Mouse (Mus musculus) T-helper 1 cell (primary cell): ENCODE results near the gene Vwc2l.

ENCODE experiments used
- in situ Hi-C: fragments of 300-600 bp; cut with MboI, MseI; formaldehyde crosslinking; loops from one replicate; pipeline ENCODE4 v1.15.1; 2025; ENCODE audit warnings: high pct_unique_total_duplicates

Vwc2l gene

DNA sequence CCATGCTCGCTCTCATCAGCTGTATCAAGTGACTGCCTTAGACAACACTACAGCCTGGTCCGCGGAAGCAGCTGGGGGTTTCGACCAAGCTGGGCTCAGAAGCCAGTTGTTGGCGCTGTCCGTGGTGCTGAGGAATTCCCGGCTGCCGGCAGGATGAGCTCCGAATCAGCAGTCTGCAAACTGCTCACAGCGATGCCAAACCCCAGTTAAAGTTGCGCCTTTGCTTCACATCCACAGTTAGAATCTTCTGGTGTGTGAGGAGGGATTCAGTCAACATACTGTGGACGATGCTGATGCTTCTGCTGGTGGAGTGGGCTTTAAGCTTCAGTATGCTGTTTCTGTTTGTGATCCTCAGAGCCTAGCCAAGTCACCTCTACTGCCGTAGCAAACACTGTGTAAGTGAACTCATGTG, at the start of gene Vwc2l:
Gene Vwc2l (plus strand): TSS at position 61 of the 412 bp plus-strand sequence.
- in situ Hi-C loops = no loop called here

DNA sequence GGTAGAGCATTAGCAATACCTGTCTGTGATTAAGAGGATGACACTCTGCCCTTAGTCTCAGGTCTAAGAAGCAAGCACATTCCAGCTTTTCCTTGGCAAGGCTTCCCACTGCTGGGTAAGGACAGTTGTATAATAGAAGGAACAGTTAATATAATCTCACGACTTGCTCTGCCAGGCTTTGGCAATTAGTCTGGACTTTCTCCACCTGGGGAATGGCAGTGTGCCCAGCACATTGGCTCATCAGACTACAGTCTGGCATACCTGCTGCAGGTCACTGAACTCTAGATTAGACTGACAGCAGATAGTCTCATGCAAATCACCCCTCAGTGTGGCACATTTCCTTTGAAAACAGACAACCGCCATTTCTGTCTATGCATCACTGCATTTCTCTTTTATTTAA, 33.0 kb upstream of the Vwc2l start:
- in situ Hi-C loops = no loop called here

DNA sequence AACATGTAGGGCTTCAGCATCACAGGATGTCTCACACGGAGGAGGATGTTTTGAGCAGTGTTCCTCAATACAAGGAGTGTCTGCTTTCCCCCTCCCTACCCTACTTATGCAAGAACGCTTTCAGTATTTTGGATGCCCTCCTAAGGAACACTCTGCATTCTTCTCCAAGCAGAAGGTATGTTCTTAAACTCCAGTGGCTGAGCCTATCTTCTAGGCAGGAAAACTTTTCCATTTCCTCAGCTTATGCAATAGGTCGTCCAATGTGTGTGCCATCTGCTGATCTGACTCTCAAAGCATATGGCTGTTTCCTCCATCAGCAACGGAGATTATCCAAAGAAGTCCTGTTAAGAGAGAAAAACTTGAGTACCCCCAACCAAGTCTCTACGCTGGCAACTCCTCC, 25.2 kb upstream of the Vwc2l start:
- in situ Hi-C loops = no loop called here

DNA sequence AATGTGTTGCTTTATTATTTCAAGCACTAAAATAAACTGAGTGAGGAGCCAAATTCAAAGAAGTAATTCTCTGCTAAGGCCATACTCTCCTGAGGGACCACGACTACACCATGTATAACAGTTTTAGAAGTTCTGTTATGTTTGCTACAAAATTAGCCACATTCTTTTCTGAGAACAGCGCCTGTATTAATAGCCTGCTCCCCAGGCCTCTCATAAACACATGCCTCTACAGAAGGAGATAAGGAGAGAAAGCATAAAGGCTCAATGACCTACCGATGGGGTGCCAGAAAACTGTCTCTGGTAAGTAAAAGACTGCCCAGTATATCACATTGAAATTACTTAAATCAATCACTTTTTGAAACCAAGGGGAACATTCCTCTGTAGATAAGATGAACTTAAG, 21.6 kb upstream of the Vwc2l start:
- in situ Hi-C loops = no loop called here

DNA sequence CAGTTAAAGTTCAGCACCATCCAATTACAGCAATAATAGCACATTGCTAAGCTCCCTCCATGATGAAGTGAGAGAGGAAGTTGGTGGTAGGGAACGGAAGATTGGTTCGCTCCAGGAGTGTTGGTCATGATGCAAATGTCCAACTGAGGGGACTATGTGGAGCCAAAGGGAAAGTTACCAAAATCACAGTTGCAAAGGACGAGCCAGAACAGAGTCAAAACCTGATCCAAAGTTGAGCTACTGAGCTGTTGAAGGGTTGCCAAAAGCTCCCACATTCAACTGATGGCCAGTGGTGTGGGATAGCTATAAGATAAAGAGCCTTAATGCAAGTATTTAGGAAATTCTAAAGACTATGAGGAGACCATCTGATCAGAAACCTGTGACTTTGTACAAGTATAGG, 19.7 kb upstream of the Vwc2l start:
- in situ Hi-C loops = no loop called here

DNA sequence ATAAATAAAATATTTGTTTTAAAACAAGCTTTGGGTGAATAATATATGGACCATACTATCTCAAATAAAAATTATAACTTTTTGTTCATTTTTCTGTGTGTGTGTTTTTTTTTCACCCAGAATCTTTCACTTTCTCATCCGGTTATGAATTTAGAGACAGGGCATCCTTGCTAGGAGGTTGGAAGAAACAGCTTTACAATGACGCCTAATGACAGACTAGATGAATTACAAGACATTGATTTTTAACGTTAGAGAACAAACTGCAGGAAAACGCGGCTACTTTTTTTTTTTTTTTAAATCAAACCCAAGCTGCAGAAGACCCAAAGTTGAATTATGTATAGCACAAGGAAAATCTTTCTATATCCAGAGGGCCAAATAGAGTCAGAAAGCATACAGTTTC, 470 bp upstream of the Vwc2l start:
- in situ Hi-C loops = no loop called here

DNA sequence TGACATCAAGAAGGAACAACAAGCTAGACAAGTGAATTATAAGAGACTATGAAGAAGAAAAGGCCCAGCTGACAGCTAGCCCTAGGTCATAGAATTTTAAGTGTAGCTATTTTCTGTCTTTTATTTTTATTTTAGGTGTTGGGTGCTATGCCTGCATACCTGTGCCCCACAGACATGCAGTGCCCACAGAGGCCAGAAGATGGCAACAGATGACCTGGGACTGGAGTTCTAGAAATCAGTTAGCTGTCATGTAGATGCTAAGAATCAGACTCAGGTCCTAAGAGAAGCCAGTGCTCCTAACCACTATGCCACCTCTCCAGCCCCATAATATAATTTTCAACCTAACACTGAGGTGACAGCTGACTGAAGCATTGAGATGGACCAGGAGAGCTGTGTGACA, 61.6 kb downstream of the Vwc2l start:
- in situ Hi-C loops = no loop called here

DNA sequence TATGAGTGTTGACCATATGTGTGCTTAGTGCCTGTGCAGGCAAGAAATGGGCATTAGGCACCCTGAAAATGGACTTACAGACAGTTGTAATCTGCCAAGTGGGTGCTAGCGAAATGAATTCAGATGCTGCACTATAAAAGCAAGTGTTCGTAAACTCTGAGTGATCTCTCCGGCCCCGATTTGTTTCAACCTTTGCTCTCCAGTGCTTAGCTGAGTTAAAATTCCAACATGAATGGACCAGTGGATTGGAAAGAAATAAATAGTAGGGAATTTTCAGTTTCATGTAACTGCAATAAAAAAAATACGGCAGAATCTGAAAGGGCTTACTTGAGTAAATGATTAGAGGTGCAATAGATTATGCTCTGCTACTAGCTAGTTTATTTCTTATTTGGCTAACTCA, 66.1 kb downstream of the Vwc2l start:
- in situ Hi-C loops = no loop called here

DNA sequence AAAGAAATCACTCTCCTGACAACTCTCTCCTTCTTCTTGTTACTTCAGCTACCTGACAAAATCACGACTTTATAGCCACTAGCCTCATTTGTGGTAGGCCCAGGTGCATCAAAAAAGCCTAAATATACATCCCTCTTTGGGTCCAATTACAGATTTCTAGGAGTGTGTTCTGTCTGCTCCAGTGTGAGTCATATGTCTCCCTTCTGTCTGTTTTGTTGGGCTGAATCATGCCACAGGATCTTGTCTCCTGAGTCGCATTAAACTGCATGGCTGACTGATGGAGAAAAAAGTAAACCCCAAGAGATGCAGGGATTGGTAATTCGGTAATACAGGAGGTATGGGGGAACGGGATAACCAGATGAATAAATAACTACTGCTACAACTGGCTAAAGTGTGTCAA, 69.6 kb downstream of the Vwc2l start:
- in situ Hi-C loops = no loop called here

DNA sequence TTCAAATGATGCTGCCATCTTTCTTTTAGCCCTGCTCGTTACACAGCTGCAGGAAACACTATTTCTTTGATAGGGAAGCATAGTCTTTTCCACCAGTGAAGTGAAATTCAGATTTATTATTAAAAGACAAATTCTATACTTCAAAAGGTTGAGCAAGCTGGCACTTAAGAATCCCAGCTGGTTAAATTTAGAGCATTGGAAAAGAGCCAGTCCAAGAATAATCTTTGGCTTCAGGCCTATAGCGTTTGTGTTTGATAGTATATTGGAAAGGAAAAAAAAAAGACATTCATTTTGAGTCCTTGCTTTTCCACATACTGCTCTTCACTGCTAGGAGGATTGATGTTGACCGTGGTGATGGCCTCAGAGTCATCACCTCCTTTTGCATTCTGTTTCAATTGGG, 77.9 kb downstream of the Vwc2l start:
- in situ Hi-C loops = no loop called here

DNA sequence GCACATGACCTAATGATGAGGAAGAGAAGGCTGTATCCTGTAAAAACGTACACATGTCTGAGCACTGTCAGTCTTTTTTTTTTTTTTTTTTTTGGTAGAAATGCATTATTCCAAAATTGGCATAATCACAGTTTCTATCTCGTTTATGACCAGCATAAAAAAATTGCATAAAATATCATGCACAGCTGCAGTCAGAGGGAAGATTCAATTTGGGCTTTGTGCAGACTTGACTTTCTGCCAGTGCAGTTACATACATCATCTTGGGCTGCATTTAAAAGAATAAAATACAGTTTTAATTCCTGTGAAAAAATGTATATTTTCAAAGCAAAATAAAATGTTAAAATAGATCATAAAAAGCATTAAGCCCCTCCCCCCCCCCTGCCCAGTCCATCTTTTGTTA, 97.6 kb downstream of the Vwc2l start:
- in situ Hi-C loops = no loop called here

DNA sequence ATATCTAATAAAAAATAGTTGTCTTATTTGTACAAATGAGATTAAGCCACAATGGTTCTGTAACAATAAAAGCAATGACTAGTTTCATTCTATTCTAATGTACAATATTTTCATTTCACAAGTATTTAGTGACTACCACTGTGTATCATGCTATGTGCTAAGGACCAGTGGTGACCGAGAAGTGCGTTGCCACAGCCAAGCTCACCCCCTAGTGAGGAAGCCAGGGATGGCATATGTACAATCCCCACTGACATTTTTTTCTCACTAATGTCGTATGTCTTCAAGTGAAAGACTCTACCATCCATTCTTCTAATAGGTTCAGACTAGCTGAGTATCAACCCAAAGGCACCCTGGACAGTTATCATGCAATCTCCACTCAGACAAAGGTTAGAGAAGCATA, 107.7 kb downstream of the Vwc2l start:
- in situ Hi-C loops = no loop called here

DNA sequence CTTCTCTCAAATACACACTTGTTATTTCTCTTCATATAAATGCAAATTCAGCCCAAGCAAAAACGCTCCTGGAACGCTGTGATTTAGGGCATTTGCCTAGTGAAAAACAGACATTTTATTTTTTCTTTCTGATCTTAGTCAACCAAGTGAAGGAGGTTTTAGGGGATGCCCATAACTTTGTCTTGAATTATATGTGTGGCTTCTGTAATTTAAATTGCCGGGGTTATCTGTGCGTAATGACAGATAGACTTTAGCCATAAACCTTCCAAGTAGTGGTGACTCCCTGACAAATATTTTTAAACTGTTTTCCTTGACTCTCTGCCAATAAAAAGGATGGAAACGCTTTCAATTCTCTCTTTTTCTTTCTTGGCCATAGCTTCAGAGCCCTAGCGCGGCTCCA, 116.7 kb downstream of the Vwc2l start:
- in situ Hi-C loops = no loop called here

DNA sequence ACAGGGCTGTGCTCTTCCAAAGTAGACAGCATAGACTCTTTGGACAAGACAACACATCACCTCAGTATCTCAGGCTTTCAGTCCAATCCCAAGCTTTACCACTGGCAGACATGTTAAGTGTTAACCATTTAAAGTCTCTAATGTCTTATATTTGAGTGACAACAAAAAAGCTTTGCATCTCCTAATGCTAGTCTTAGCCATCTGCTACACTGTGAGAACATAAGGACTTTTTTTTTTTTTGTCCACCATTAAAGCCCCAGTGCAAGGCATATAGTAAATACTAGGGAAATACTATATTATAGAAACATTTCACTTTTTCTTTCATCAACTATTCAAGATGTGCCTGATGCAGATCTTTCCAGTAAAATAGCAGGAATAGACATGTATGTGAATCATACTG, 119.8 kb downstream of the Vwc2l start:
- in situ Hi-C loops = no loop called here

DNA sequence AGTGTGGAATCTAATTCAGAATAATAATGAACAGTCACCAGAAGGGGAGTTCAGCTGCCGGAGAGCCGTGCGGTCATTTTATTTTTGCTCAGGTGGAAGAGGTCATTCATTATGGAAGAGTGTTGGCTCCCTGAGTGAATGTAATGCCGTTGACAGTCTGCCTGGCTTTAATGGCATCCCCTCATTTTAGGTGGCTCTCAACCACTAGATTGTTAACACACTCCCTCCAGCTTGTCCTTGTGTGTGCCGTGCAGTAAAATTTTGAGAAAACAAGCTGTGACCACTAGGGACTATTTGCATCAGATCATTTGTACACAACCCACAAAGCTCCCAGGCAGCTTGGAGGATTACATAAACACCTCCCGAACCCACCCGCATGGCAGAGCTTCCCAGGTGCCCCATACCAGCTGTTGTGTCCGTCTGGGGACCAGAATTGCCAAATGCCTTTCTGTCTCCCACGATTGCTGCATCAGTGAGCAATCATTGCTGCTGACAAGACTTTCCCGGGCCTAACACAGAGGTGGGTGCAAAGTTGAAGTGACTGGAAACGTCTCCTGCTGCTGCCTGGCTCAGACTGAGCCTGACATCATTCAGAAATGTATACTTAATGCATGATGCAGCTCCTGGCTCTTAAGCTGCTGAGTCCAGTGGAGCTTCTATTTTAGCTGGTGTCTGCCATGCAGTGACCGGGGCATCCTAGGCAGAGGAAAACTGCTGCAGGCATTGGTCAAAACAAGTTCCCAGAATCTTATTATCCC, 126.3 kb downstream of the Vwc2l start:
- in situ Hi-C loops = no loop called here

DNA sequence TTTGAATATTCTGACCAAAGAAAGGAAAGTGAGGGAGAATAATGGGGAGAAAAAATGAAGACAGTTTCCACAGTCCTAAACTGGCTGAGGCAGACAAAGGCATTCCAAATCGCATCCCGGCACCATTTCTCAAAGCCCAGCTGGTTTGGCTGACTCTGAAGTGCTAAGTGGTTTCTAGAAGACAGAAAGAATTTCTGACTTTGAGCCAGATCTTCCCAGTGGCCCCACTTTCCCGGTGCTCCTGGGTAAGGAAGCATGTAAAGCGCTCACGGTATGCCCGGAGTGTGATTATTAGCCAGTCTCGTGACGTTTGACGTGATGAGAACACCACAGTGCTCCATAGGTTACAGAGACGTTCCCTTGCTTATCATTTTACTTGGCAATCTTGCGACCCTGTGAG, 127.9 kb downstream of the Vwc2l start:
- in situ Hi-C loops = no loop called here

DNA sequence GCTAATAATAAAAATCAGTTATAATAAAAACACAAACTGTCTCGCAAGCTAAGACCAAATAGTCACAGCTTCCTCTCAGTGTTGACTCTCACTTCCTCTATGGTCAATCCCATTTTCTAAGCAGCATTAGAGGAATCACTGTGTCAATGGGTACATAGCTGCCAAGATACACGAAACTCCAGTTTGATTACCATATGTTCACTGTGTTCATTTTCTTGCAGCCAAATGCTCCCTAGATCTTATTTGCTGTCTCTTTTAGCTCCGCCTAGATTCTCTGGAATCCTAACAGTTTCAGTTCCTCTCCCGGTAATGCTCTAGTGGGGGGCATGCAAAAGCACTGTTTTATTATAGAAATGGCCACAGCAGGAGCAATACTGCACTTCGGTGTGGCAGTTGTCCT, 130.4 kb downstream of the Vwc2l start:
- in situ Hi-C loops = no loop called here

DNA sequence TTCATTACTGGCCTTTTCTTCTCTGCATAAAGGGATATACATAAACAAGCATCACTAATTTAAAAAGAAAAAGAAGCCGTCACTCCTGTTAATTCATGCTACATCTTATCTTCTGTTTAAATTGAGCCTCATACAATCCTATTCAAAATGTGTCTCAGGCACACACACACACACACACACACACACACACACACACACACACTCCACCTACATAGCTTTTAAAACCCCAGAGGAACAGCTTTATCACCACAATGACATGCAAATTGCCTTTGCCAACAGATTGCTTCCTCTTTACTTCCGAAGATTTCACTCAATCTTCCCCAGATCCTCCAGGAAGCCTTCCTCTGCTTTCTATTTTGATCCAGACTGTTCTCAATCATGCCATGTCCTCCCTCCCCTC, 136.2 kb downstream of the Vwc2l start:
- in situ Hi-C loops = no loop called here

DNA sequence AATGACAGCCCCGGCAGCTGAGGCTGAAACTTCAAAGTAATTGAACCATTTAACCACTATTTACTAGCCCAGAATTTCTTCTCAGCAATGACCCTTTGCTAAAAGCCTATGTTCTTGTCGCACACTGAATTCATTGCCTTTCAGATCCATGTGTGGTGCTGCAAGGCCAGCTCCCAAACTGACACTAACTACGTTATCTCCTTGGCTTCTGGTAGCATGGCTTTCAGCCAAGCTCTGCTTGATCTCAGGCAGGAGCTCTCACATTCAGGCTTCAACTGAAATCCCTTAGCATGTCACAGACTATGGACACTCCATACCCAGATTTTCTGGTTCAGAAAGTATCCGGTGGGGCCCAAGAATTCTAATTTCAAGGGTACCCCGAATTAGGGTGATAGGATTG, 140.6 kb downstream of the Vwc2l start:
- in situ Hi-C loops = no loop called here

DNA sequence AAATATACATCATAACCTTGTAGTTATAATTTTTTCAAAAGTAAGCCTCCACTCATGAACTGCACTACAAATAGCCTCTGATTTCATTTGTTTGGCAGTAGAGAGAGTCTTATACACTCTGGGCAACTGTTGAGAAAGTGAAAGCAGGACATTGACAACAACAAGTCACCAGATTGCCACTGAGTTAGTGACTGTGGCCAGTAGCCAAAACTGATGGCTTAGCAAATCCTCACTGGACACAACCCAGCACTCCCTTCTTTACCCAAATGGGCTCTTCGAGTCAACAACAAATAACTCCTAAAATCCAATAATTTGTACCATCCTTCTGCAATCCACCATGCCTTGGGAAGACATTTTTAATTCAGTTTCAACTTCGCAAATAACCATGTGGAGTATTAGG, 155.0 kb downstream of the Vwc2l start:
- in situ Hi-C loops = no loop called here

DNA sequence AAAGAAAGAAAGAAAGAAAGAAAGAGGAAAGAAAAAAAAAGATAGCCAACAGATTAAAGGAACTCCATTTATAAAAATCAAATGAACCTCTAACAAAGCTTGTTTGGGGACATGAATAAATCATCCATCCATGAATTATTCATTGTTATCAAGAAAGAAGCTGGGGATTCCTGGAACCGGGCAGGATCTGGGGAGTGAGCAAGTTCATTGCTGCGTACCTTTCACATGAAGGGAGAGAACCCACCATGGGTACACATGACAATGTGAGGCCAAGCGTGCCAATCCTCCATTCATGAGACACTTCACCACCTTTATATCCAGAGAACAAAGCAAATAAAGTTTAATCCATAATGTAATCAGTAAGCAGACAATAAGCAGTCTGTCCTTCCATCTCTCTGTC, 155.8 kb downstream of the Vwc2l start:
- in situ Hi-C loops = no loop called here

DNA sequence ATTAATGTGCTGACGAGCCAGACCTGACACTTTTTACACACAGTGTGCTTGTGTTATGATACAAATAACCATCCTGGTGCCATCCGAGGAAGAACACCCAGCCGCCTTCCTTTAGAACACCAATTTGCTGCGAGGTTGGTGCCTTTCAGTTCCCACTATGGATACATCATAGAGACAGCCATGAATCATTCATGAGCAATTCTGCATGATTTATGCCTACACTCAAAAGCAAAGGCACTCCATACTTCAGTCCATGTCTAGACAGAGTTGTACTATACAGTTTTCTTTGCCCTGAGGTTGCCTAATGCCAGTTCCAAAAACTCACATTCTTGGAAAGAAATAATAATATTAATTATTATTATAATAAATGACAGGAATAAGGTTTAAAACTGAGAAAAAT, 158.6 kb downstream of the Vwc2l start:
- in situ Hi-C loops = no loop called here

DNA sequence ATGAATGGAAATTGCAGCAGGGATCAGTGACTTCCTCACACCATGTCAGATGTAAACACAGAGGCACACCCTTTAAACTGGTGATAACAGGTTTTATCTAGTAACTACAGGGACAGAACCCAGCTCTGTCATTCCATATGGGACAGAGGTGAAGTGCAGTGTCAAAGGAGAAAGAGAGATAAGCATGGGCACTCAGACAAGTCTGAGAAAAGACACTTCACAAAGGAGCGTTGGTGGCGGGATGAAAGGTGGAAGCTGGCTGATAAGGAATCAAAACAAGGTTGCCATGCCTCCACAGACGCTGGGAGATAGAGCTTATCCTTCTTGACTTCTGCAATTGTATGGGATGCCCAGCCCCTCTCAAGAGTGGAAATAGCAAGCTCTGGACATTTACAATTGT, 176.8 kb downstream of the Vwc2l start:
- in situ Hi-C loops = no loop called here

DNA sequence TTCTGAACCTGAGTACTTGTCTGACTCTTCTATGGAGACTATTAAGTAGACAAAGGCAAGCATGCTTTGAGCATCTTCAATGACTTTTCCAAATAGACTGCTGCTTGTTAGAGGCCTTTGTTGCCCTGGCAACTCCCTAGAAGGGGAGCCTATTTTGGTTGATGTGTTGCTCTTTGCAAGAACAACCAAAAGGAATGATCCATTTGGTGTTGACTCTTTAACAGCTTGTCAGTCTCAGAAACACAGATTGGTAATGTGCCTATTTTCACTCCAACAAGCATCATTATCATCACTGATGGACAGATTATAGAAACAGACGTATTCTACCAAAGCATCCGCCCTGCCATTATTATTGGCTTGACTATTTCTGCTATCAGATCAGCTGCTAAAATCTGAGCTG, 181.9 kb downstream of the Vwc2l start:
- in situ Hi-C loops = no loop called here
